Mouse (Mus musculus) lung, adult 2 months (tissue): ENCODE measurements around the gene Rassf1. TPM values are rescaled to one million over a fixed set of nuclear protein-coding genes. Genes with fewer than 3 reads are reported as not detected.

Experiments used
- DNase-seq: peaks from one replicate; pipeline ENCODE4 v3.0.0; 2022
- H3K4me1 ChIP-seq: fragments of 200-500 bp; 2 replicates; pipeline ENCODE4 v1.6.1; 2011; ENCODE audit warnings: low read length; ENCODE audit not compliant: control insufficient read depth, insufficient read depth
- H3K4me3 ChIP-seq: fragments of 200-500 bp; replicated peaks from 2 replicates; pipeline ENCODE3; 2011; ENCODE audit warnings: low read depth, mild to moderate bottlenecking, control low read depth, low read length; ENCODE audit errors: extremely low read depth
- CTCF ChIP-seq: fragments of 200-500 bp; IDR thresholded peaks from 2 replicates; pipeline ENCODE4 v1.5.1; 2011; ENCODE audit warnings: mild to moderate bottlenecking, low read length, control low read depth; ENCODE audit not compliant: insufficient read depth
- POLR2A ChIP-seq: fragments of 200-500 bp; IDR thresholded peaks from 2 replicates; pipeline ENCODE4 v1.6.1; 2011; ENCODE audit warnings: low read depth, mild to moderate bottlenecking, control low read depth, low read length, borderline replicate concordance; ENCODE audit errors: extremely low read depth
- WGBS: fragments of 180-500 bp; shearing (Covaris S2); methylation state at CpG from one replicate; pipeline ENCODE4 v1.1.7; 2018; 5-methylcytosine and 5-hydroxymethylcytosine counted together
- polyA plus RNA-seq: library from polyadenylated mRNA; depleted of rRNA; stranded (reverse); fragments of >200 nt; gene quantifications from 2 replicates; pipeline ENCODE4 v1.2.3, GENCODE M21; 2012

The Rassf1 gene
- polyA plus RNA-seq, 1 experiment = 45.5 TPM

GRCm38 (mm10) chr9:107590058-107590772 lies 38.9 kb downstream of the Rassf1 start:
- 66% methylated on average over 25 of the region's 25 CpGs for WGBS
- H3K4me3 ChIP-seq = no peak overlapping the region
- TF ChIP-seq CTCF = no peak
- 0 out of 2 replicates have a peak, but pooled peaks have one; percentile 9 for TF ChIP-seq POLR2A
- peak; percentile 78 for DNase-seq
- H3K4me1 ChIP-seq = peaks cover 9% of the 10 kb centered on the region

DNA sequence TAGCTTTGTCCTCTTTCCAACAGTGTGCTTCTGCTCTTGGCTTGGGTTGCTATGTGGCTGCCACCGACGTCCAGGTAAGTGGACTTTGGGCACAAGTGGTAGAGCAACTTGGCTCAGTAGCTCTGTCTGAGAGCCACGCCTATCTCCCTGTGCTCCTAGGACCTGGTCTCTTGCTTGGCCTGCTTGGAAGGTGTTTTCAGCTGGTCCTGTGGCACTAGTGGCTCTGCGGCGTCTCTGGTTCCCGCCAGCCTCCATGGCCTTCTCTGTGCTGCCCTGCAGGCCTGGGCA lies 39.4 kb downstream of the Rassf1 start:
- 54% methylated on average over 6 of the region's 6 CpGs for WGBS
- DNase-seq = no peak
- Histone ChIP-seq H3K4me1 (peaks cover 9% of the 10 kb centered on the region), H3K4me3 (no peak overlapping the region)
- TF ChIP-seq POLR2A (no peak), CTCF (no peak)

DNA sequence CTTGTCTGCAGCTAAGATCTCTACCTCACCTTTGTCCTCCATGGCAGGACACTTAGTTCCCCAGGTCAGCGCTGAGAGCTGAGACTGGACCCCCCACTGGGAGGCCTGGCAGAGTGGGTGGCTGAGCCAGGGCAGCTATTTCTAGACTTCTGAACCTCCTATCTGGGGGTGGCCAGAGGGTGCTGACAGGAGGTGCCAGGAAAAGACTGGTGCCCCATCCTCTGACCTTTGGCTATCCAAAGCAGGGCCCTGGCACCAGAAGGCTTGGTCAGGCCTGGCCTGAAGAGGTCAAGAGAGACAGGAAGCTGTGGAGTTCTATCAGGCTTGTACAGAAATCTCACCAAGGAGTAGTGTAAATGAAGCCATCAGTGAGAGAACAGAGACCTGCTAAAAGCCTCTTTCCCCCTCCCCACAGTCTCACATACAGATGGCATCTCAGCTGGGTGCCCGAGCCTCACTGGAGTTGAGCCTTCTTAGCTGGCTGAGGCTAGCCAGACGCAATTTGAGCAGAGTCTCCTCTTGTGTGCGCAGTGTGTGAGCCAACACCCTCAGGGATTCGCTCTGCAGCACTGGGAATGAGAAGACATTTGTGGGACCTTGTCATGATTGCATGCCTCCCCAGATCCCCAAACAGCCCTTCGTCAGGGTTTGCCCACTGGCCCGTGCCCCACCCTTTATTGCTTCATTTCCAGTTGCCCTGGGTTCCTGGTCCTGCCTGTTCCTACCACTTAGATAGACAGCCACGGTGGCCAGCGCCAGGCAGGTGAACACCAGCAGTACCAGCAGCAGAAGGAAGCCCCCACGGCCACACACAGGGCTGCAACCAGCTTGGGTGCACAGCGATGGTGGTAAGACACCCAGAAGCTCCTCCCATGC lies 42.0 kb downstream of the Rassf1 start:
- WGBS = 80% methylated on average over 11 of the region's 11 CpGs
- Histone ChIP-seq H3K4me3 (no peak overlapping the region), H3K4me1 (peaks cover 16% of the 10 kb centered on the region)
- TF ChIP-seq POLR2A (no peak), CTCF (no peak)
- no peak for DNase-seq

GRCm38 (mm10) chr9:107594281-107595062 lies 43.1 kb downstream of the Rassf1 start:
- Histone ChIP-seq H3K4me3 (no peak overlapping the region), H3K4me1 (peaks cover 16% of the 10 kb centered on the region)
- no peak for DNase-seq
- WGBS = 85% methylated on average over 8 of the region's 8 CpGs
- TF ChIP-seq POLR2A = no peak
- no peak for TF ChIP-seq CTCF

DNA sequence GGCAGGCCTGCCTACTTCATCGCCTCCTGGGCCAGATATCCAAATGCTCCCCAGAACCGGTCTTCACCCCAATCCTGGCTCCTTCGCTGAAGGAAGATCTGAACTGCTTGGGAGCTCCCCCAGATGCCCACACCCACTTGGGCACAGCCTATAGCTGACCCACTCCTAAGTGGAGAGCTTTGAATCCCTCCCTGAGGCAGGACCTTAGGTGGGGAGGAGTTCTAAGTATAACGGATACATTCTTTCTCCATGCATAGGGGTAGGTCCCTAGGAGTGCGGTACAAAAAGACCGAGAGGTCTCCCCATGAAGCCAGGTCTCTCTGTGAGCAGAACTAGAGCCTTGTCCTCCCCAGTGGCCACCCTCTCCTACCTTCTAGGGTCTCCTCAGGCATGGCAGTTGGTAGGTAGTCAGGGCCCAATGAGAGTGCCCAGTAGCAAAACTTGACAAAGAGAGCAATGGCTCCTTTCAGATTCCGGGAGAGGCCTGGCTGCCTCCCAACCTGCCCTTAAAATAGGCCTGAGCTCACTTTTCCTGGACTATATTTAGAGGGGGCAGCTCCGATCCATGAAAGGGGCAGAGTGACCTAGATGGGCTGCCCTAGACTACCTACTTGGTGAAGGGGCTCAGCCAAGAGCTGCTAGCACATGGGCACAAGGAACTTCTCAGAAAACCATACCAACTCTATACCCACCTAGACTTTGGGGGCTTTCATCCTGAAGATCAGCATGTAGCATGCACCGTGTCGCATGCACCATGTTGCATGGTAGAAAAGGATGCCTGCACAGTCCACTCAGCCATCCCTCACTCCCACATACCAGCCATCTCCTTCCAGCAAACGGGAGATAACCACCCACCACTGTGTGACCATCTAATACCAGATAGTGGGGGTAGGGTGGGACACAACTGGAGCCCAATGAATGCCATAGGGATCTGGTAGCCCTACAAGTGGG lies 45.5 kb downstream of the Rassf1 start:
- no peak for DNase-seq
- H3K4me1 ChIP-seq = peaks cover 12% of the 10 kb centered on the region; the same call in 1 of the 2 replicates
- TF ChIP-seq POLR2A (no peak), CTCF (no peak)
- WGBS = 70% methylated on average over 11 of the region's 11 CpGs
- no peak overlapping the region for H3K4me3 ChIP-seq

DNA sequence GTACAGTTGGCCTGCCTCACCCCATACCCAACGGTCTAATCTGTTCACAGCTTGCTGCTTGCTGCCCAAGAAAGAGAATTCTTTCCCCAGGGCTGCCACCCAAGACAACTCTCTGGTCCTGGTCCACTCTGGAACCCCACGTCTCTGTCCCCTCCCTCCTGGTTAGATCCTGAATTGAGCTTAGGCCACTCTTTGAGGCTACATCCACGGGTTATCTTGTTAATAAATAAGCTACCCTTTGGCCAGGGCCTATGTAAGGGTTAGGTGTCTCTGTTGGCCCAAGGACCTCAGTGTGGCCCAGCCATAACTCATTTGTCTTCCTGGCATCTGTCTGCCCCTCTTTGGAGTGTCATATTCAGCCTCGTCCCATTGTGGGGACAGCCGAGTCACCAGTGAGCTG lies 47.0 kb downstream of the Rassf1 start:
- TF ChIP-seq POLR2A (no peak), CTCF (no peak)
- peaks cover 14% of the 10 kb centered on the region; the same call in 1 of the 2 replicates for H3K4me1 ChIP-seq

DNA sequence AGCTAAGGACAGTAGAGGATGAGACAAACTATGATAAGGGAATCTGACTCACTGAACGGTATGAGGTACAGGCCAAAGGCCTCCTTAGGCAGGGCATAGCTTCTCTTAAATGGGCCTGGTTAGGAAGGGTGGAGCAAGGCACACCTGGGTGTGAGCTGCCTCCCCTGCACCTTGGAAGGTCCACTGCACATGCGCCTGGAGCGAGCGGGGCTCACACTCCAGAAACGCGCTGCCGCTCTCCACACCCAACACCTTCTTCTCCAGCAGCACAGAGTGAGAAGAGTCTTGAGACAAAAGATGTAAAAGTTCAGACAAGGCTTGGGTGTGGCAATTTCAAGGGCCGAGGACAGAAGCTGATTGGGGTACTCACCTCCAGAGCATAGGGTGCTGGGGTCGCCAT lies 48.1 kb downstream of the Rassf1 start:
- Histone ChIP-seq H3K4me1 (peaks cover 12% of the 10 kb centered on the region; the same call in 1 of the 2 replicates), H3K4me3 (no peak overlapping the region)
- WGBS = 89% methylated on average over 9 of the region's 9 CpGs
- TF ChIP-seq CTCF = no peak
- TF ChIP-seq POLR2A = no peak
- DNase-seq = no peak

More for the DNA sequence above, 47.0 kb downstream of the Rassf1 start:
- DNase-seq = no peak
- no peak overlapping the region for H3K4me3 ChIP-seq
- WGBS = 76% methylated on average over 5 of the region's 5 CpGs

- DNase-seq = no peak
- 82% methylated on average over 14 of the region's 14 CpGs for WGBS
- H3K4me3 ChIP-seq = no peak overlapping the region
- TF ChIP-seq CTCF (no peak), POLR2A (no peak)
- peaks cover 12% of the 10 kb centered on the region; the same call in 1 of the 2 replicates for H3K4me1 ChIP-seq
Measured at GRCm38 (mm10) chr9:107599842-107600241, 48.5 kb downstream of the Rassf1 start.
